Mouse (Mus musculus): ENCODE measurements at regions not wholly inside any gene's neighbourhood (a gene's known extent, or its start where the extent isn't known, plus 50 kb on each side); places are given as distances from the start of the nearest gene placed in this dataset.

GRCm38 (mm10) chr6:103405961-103406360 is 104.4 kb upstream of the Chl1 start:
- no peak for DNase-seq (ENCODE audit: low read depth, low spot score)

GRCm38 (mm10) chr6:103414888-103415287 is 95.5 kb upstream of the Chl1 start:
- DNase-seq (ENCODE audit: low read depth, low spot score): no peak

- no peak for DNase-seq (ENCODE audit: low read depth, low spot score)
Measured at GRCm38 (mm10) chr6:103421013-103421933, 89.1 kb upstream of the Chl1 start.

- no peak for DNase-seq (ENCODE audit: low read depth, low spot score)
Measured at GRCm38 (mm10) chr6:103430933-103431594, 79.3 kb upstream of the Chl1 start.

GRCm38 (mm10) chr6:103431595-103431957 is 78.8 kb upstream of the Chl1 start:
- no peak for DNase-seq (ENCODE audit: low read depth, low spot score)

All from CD4-positive, CD25-positive, alpha-beta regulatory T cell, adult 2 months (primary cell).